Mouse (Mus musculus) R1 (cell line): ENCODE data around the gene Upk2.

Experiments
- DNase-seq: peaks from one replicate; pipeline ENCODE4 v3.0.0-alpha.2; 2018; ENCODE audit warnings: low read depth, low spot score

Upk2 gene

GRCm38 (mm10) chr9:44488416-44488815 is 33.6 kb upstream of the Upk2 start:
- no peak for DNase-seq

- DNase-seq: no peak
Observed at GRCm38 (mm10) chr9:44487441-44487840, 32.7 kb upstream of the Upk2 start.

DNA sequence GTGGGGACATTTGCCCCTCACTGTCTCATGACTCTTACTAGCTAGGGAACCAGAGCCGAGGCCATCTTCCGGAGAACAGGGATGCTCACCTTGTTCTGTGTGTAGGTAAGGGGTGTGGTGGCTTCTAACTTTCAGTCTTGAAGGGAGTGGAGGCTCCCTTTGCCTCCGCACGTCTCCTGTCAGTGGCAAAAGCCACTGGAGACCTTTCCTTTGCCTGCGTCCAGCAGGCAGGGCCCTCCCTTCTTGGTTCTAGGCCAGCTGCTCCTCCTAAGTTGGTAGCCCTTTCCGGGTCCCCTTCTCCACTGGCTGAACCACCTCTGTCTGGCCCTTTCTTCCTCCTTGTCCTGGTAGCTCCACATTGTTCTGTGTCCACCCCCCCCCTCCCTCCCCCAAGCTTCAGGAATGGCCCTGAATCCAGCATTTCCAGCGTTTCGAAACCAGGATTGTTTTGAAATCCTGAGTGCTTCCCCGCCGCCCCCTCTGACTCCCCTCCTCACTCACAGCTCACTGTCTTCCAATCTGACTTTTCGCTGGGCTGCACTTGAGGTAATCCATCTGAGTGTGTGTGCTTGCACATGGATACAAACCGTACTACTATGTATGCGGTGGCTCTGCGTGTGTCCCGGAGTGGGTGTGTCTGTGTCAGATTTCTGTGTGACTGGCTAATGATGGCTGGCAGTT is 32.1 kb upstream of the Upk2 start:
- DNase-seq: no peak

- no peak for DNase-seq
Observed at GRCm38 (mm10) chr9:44486335-44486734, 31.6 kb upstream of the Upk2 start.

GRCm38 (mm10) chr9:44485516-44486161 is 30.9 kb upstream of the Upk2 start:
- DNase-seq: no peak

DNA sequence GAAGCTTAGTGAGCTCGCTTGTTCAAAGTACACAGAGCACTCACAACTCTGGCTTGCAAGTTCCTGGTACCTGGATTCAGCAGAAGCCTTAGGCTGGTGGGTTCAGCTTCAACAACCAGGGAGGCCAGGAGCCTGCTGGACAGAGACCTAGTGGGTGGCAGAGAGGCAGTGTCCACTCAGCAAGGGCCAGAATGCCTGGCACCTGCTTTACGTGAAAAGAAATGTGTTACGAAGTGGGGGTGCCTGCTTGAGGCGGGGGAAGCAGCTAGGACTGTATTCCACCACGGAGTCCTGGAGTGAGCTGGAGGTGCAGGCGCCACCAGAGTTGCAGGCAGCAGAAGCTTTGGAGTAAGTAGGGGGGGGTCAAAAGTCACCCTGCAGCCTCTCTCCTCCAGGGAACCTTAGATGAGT is 30.3 kb upstream of the Upk2 start:
- DNase-seq: no peak

GRCm38 (mm10) chr9:44484311-44485104 is 29.7 kb upstream of the Upk2 start:
- DNase-seq: no peak

DNA sequence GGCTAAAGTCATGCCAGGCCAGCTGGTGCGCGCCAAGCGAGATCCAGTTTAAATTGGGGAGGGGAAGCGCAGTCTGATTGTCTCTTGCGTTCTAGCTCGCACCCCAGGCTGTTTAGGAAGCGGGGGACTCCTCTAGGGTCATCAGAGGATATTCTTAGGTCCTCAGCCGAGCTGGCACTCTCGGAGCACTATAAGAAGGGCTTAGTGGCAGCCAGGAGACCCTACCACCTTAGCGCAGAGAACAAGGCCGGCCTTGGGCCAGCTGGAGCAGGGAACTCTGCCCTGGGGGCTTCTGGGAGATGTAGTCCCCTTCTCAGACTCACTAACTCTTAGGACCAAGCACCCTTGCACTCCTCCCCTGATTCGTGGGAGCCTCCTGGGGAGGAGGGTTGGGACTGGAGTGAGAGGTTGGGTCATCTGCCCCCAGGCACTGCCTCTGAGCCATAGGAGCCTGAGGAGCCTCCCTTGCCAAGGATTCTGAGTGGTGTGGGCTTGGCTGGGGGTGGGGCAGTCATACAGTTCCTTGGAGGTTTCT is 28.8 kb upstream of the Upk2 start:
- DNase-seq: peak; percentile 87

- no peak for DNase-seq
Observed at GRCm38 (mm10) chr9:44483041-44483509, 28.3 kb upstream of the Upk2 start.

GRCm38 (mm10) chr9:44482552-44482951 is 27.8 kb upstream of the Upk2 start, which contains the start of gene Bcl9l:
Gene Bcl9l, plus strand, starts transcription at chr9:44482825.
- peak; percentile 98 for DNase-seq

DNA sequence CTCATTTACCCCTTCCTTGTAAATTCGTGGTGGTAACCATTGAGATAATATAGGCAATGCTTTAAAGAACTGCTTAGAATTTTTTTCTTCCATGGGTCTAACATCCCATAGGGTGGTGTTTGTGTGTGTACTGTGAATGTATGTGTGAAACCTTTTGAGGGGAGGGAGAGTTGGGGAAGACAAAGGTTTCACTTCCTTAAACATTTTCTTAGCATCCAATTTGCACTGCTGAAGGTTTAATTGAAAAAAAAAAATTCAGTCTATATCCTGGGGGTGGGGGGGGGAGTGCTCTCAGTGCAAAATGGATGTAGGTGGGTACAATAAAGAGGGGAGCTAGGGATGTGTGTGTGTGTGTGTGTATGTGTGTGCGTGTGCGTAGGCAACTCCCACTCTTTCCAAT is 27.3 kb upstream of the Upk2 start:
- no peak for DNase-seq

DNA sequence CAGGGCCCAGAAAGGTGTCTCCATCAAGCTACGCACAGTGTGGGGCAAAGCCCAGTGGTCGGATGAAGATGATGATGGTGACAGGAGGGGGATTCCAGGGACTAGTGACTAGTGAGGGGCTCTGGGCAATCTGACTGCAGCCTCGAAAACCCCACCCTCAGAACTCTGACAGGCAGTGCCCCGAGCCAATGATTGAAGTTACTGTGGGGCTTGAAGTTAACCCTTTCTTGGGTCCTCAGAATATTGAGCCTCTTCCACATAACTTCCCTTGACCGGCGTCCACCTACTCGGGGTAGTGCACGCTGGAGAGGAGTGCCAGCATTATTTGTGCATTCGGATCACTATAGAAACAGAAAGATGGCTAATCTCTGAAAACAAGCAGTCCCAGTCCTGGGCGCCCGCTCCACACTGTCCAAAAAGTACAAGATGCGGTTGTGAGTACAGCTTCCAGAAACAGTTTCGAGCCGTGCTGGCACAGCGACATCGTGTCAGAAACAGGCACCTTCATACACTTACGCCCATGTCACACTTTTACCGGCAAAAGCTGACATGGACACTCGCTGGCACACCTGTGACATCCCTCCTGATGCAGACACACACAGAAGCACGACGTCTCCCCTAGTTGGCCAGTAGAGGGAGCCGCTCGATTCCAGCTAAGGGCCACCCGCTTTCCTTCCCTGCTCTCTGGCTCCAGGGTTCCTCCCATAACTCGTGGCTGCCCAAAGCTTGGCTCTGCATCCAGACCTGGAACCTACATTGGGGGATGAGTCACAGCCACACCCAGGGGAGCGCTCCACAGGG is 25.1 kb upstream of the Upk2 start:
- DNase-seq: peak; percentile 95

DNA sequence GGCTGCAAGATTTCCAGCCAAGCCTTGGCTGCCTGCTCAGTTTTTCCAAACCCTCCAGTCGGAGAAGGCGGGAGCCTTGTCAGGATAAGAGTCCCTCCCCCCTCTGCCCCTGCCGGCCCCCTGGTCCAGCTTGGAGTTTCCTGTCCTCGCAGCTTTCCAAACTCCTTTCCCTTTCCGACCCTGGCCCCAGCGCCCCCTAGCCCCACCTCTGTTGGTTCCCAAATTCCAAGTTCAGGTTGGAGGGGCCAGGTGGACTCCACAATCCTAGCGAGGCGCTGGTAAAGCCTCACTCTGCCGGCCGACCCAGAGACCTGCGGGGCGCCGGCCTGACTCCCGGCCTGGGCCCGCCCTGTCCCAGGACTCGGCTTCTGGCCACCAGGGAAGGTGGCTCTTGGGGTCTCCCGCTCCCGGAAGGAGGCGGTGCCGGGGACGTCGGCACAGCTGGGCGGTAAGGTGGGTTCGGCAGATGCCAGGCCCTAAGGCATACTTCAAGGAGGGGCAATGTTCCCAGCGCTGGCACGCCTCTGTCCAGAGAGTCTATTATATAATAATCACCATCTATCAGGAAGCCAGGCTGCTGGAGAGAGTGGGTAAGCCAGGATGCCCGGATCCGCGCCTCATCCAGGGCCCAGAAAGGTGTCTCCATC is 24.3 kb upstream of the Upk2 start:
- peak; percentile 91 for DNase-seq

DNA sequence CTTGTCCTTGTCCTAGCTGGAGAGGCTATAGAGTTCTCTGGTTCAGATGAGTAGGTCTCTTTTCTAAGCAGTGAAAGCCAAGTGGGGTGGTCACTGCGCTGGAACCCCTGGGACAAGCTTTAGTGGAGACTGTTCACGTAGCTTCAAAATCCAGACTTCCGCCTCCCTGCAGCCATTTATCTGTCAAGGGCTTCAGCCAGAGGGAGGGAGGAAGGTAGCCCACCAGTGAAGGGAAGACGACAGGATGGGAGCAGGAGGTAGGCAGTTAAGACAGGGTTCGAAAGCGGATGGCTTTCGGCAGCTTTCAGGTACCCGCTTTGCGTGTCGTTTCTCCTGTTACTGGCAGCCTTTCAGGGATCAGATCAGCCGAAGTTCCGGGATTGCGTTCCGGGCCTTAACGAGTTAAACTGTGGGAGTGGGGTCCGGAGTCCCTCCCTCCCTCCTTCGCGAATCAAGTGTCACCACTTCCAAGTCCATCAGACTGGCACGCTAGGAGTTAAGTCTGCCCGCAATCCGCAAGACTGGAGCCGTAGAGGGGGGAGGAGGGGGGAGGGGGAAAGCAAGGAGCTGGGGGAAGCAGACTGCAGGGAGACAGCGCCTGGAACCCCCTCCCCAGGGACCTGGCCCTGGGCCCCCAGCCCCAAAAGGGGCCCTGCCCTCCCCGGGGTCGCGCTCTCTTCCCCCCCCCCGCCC is 23.6 kb upstream of the Upk2 start:
- DNase-seq: peak; percentile 91

GRCm38 (mm10) chr9:44477339-44478228 is 22.8 kb upstream of the Upk2 start:
- DNase-seq: peak; percentile 83

GRCm38 (mm10) chr9:44475936-44476335 is 21.2 kb upstream of the Upk2 start:
- peak; percentile 66 for DNase-seq

GRCm38 (mm10) chr9:44474327-44474726 is 19.6 kb upstream of the Upk2 start:
- no peak for DNase-seq

DNA sequence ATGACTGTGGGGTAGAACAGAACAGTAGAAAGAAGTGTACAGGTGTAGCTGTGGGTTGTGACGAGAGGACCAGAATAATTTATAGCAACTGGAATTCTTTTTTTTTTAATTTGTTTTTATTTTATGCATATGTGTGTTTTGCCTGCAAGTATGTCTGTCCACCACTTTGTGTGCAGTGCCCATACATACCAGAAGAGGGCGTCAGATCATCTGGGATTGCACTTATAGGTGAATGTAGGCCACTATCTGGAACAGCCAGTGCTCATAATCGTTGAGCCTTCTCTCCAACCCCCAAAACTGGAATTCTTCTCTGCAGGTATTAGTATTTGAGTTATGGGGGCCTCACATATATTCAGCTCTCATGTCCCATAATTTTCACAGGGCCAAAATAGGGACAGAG is 18.4 kb upstream of the Upk2 start:
- no peak for DNase-seq

GRCm38 (mm10) chr9:44468800-44469199 is 14.0 kb upstream of the Upk2 start:
- no peak for DNase-seq
